Comparison of ENCODE assay signal across 8 mouse cellular contexts in the genomic region with DNA sequence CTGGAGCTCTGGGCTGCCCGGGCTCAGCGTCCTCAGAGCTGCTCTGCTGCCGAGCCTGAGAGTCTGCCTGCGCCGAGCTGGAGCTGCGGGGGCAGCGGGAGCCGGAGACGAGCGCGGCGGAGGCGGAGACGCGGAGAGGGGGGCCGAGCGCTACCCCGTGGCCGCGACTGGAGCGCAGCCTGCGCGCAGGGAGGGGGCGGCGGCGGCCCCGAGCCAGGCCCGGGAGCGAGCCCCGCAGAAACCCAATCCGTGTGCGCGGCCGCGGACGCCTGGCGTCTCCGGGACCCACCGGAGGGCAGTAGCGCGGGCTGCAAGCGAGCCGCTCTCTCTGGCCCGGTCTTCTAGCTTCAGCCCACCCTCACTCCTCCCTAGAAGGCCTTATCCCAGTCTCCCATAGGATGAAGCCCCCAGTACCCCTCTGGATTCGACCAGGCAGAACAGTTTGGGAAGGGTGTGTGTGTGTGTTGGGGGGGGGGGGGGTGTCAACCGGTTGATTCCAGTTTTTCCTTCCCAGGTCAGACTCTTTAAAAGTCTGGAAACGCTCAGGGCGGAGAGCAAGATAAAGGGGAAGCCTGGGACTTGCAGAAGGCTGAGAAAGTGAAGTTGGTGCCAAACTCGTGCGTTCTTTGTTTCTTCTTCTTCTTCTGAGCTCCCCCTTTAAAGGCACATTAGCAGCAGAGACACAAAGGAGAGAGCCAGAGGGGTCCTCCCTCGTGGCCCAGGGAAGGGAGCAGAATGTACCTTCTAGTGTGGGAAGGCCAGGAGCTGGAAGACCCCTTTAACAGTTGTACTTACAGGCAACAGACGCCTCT. TPM values are rescaled to one million over a fixed set of nuclear protein-coding genes. Genes with fewer than 3 reads are reported as not detected.
DNase-seq lines count a peak whose midpoint lies in the region; ATAC-seq and TF ChIP-seq lines count a peak whose summit lies in the region.

A gene (minus strand): TSS at position 96 of the 812 bp plus-strand sequence.

- H3K36me3 ChIP-seq in embryonic facial prominence, embryonic 10.5 days (replicated peaks): no peaks in the 10 kb centered on the region
- no peaks in the 10 kb centered on the region for H3K36me3 ChIP-seq in heart, embryonic 11.5 days (ENCODE audit: control insufficient read depth, insufficient read depth, low read length)
- H3K36me3 ChIP-seq in liver, embryonic 14.5 days (replicated peaks; ENCODE audit: control insufficient read depth, insufficient read depth, low read depth): no peaks in the 10 kb centered on the region

- no peak for TF ChIP-seq EP300 in liver, embryonic 14.5 days (IDR thresholded peaks at IDR 0.05; ENCODE audit: low read depth)

- H3K4me3 ChIP-seq in gastrocnemius, adult 2 months: peak within 1 kb of the TSS; percentile 76
- H3K4me3 ChIP-seq in embryonic facial prominence, embryonic 10.5 days: peak within 1 kb of the TSS; percentile 74
- peak within 1 kb of the TSS; percentile 67 for H3K4me3 ChIP-seq in heart, embryonic 11.5 days (ENCODE audit: low read depth, low read length)
- peak within 1 kb of the TSS; percentile 31 to 48 for H3K4me3 ChIP-seq in liver, embryonic 14.5 days (ENCODE audit: insufficient read depth in 1 of 2, low read depth in 2 of 2, low read length in 2 of 2)

- intact Hi-C loops in gastrocnemius, adult 2 months (cut with DNase I): loop anchor here (5.0 to 10.0 kb wide), 2 partner anchors 202 to 215 kb away; no protein-coding TSS in a partner anchor

- no peaks in the 10 kb centered on the region for H3K9me3 ChIP-seq in embryonic facial prominence, embryonic 10.5 days
- H3K9me3 ChIP-seq in heart, embryonic 11.5 days (replicated peaks; ENCODE audit: control insufficient read depth, low read length): no peaks in the 10 kb centered on the region
- H3K9me3 ChIP-seq in liver, embryonic 14.5 days (ENCODE audit: control insufficient read depth, low read length): no peaks in the 10 kb centered on the region

- peak within 1 kb of the TSS; percentile 73 for H3K9ac ChIP-seq in heart, embryonic 11.5 days (ENCODE audit: low read depth, low read length)
- H3K9ac ChIP-seq in liver, embryonic 14.5 days (replicated peaks): no peak within 1 kb of the TSS

- H3K27ac ChIP-seq in gastrocnemius, adult 2 months: peak within 1 kb of the TSS; percentile 35
- peak within 1 kb of the TSS; percentile 90 for H3K27ac ChIP-seq in embryonic facial prominence, embryonic 10.5 days (replicated peaks)
- H3K27ac ChIP-seq in heart, embryonic 11.5 days (ENCODE audit: low read depth, low read length): peak within 1 kb of the TSS; percentile 76
- no peak within 1 kb of the TSS for H3K27ac ChIP-seq in liver, embryonic 14.5 days

- H3K4me1 ChIP-seq in embryonic facial prominence, embryonic 10.5 days: peaks cover 67% of the 10 kb centered on the region
- peaks cover 11% of the 10 kb centered on the region for H3K4me1 ChIP-seq in heart, embryonic 11.5 days (ENCODE audit: control insufficient read depth, insufficient read depth, low read length)
- H3K4me1 ChIP-seq in liver, embryonic 14.5 days (replicated peaks; ENCODE audit: control insufficient read depth in 2 of 2, insufficient read depth in 2 of 2, low read length in 1 of 2): no peaks in the 10 kb centered on the region

- WGBS in embryonic facial prominence, embryonic 10.5 days: 1% methylated on average over 43 of the region's 52 CpGs
- WGBS in heart, embryonic 11.5 days (ENCODE audit: insufficient replicate concordance): 3% methylated on average over 31 of the region's 52 CpGs
- 3% methylated on average over 46 of the region's 52 CpGs for WGBS in liver, embryonic 14.5 days (ENCODE audit: insufficient replicate concordance)

- H3K27me3 ChIP-seq in embryonic facial prominence, embryonic 10.5 days (replicated peaks; ENCODE audit: low read depth, poor library complexity, severe bottlenecking): peaks cover 96% of the 10 kb centered on the region
- peaks cover 29% of the 10 kb centered on the region for H3K27me3 ChIP-seq in heart, embryonic 11.5 days (ENCODE audit: control insufficient read depth, insufficient read depth, low read length)
- peaks cover 47% of the 10 kb centered on the region for H3K27me3 ChIP-seq in liver, embryonic 14.5 days (ENCODE audit: control insufficient read depth, insufficient read depth, low read length)

- TF ChIP-seq CTCF in gastrocnemius, adult 2 months (IDR thresholded peaks at IDR 0.05): peak; percentile 16; the same call in 1 of the 2 replicates
- TF ChIP-seq CTCF in liver, embryonic 14.5 days (IDR thresholded peaks at IDR 0.05; ENCODE audit: low read depth): no peak

- peak; percentile 67 for DNase-seq in gastrocnemius, adult 2 months
- no peak for DNase-seq in gastrocnemius, adult 8-10 months (ENCODE audit: low spot score in 2 of 2)
- DNase-seq in embryonic facial prominence, embryonic 10.5 days (ENCODE audit: low spot score): peak; percentile 86
- DNase-seq in layer of hippocampus, adult 18-20 months (ENCODE audit: low spot score in 2 of 2): peak; percentile 82 to 85
- DNase-seq in liver, embryonic 14.5 days (ENCODE audit: low read depth in 3 of 3, low spot score in 3 of 3): no peak
- peak; percentile 76 for DNase-seq in ovary, postnatal 36 days (ENCODE audit: low spot score)

- H3K4me2 ChIP-seq in heart, embryonic 11.5 days: peak within 1 kb of the TSS; percentile 99
- H3K4me2 ChIP-seq in liver, embryonic 14.5 days (ENCODE audit: low read depth): peak within 1 kb of the TSS; percentile 57

- ATAC-seq in heart, embryonic 11.5 days (replicated peaks; ENCODE audit: insufficient number of reproducible peaks, low FRiP score, low TSS enrichment): peak; percentile 66
- ATAC-seq in liver, embryonic 14.5 days (ENCODE audit: insufficient read depth): no peak
- ATAC-seq in CD4-positive, CD25-positive, alpha-beta regulatory T cell, adult 4 months: no peak

RNA-seq across cellular contexts. Expression of the gene that starts here (rescaled TPM):
- total RNA-seq in gastrocnemius, adult 2 months (2021): under 1 TPM; 0.23 to 0.84 TPM
- under 1 TPM; 0.19 to 0.58 (median 0.48) TPM for total RNA-seq in gastrocnemius, adult 8-10 months (2022)
- 1.9 and 3.1 TPM in 2 replicates for polyA plus RNA-seq in embryonic facial prominence, embryonic 10.5 days (2016; fragmentation: Nextera tagmentation; extraction: Ambion mirVana)
- 1.8 and 1.9 TPM in 2 replicates for polyA plus RNA-seq in heart, embryonic 11.5 days (2014; fragmentation: Nextera tagmentation; extraction: Ambion mirVana)
- 10 to 100 TPM; 17.6 to 24.8 TPM for total RNA-seq in layer of hippocampus, adult 18-20 months (2021)
- 0.13 and 0.28 TPM in 2 replicates for polyA plus RNA-seq in liver, embryonic 14.5 days (2012; rRNA removed)
- polyA plus RNA-seq in liver, embryonic 14.5 days (2014; fragmentation: Nextera tagmentation; extraction: Ambion mirVana): 0.09 and 0.25 TPM in 2 replicates
- under 1 TPM in 1 of 2 experiments, not detected in 1; 0.13 TPM for polyA plus RNA-seq in CD4-positive, CD25-positive, alpha-beta regulatory T cell, adult 4 months (2017; shearing (Covaris generic))

Comparison
In these comparisons a context has a peak if more than half of its experiments do, and no peak if none do; other contexts are left out.
1. RNA of the gene that starts here (total RNA-seq): 17.6 to 24.8 TPM in layer of hippocampus, adult 18-20 months; 0.23 to 0.84 TPM in gastrocnemius, adult 2 months and 0.19 to 0.58 TPM in gastrocnemius, adult 8-10 months; every median in the first group is over 10 times any median in the second.
2. Peak in DNase-seq, H3K4me3 ChIP-seq and H3K27ac ChIP-seq in gastrocnemius, adult 2 months; RNA of the gene not detected or under 1 TPM.
3. DNase-seq: peak in embryonic facial prominence, embryonic 10.5 days (single experiment), layer of hippocampus, adult 18-20 months (2 of 2) and ovary, postnatal 36 days (single experiment); none in gastrocnemius, adult 8-10 months (0 of 2) and liver, embryonic 14.5 days (0 of 3).
4. Peak in every context shown above with its lines, with median percentiles within 50 percentile points of each other: H3K4me3 ChIP-seq.